Mouse (Mus musculus): ENCODE results near the gene Ptgds. TPM values are rescaled to one million over a fixed set of nuclear protein-coding genes. Genes with fewer than 3 reads are reported as not detected.

Ptgds gene
- polyA plus RNA-seq (2012; rRNA removed) (0.87 and 2.4 TPM in 2 replicates), polyA plus RNA-seq (2014; fragmentation: Nextera tagmentation; extraction: Ambion mirVana) (4.0 and 4.1 TPM in 2 replicates)

- ATAC-seq (ENCODE audit: low FRiP score, low read depth) (no peak), DNase-seq (ENCODE audit: low spot score) (no peak)
- Histone ChIP-seq H3K36me3 (ENCODE audit: control insufficient read depth, insufficient read depth, low read length) (no peaks in the 10 kb centered on the region), H3K4me2 (replicated peaks; ENCODE audit: low read depth, low read length, severe bottlenecking) (no peak within 1 kb of the TSS), H3K27ac (replicated peaks; ENCODE audit: low read depth, low read length) (no peak within 1 kb of the TSS), H3K9ac (ENCODE audit: low read depth, low read length, severe bottlenecking) (no peak within 1 kb of the TSS), H3K27me3 (ENCODE audit: control insufficient read depth, insufficient read depth, low read length) (no peaks in the 10 kb centered on the region), H3K9me3 (ENCODE audit: control insufficient read depth, low read length) (no peaks in the 10 kb centered on the region), H3K4me3 (replicated peaks; ENCODE audit: low read length) (no peak within 1 kb of the TSS), H3K4me1 (ENCODE audit: control insufficient read depth, insufficient read depth, low read length) (peaks cover 9% of the 10 kb centered on the region; the same call in 1 of the 2 replicates)
- 48% methylated on average over 6 of the region's 6 CpGs for WGBS
- no peak for TF ChIP-seq POLR2A (IDR thresholded peaks at IDR 0.05; ENCODE audit: borderline replicate concordance, extremely low read depth, insufficient read depth, insufficient read length)
These were observed at the start of gene Ptgds for GRCm38 (mm10) chr2:25469969-25470368. Ptgds (minus strand) TSS chr2:25470046.

GRCm38 (mm10) chr2:25509912-25510311, 40.1 kb upstream of the Ptgds start:
- no peak overlapping the region for H3K9ac ChIP-seq (ENCODE audit: low read depth, low read length, severe bottlenecking)
- WGBS: 58% methylated on average over 3 of the region's 3 CpGs
- ATAC-seq (ENCODE audit: low FRiP score, low read depth) (no peak), DNase-seq (ENCODE audit: low spot score) (no peak)
- no peaks in the 10 kb centered on the region for H3K27me3 ChIP-seq (ENCODE audit: control insufficient read depth, insufficient read depth, low read length)
- no peaks in the 10 kb centered on the region for H3K4me1 ChIP-seq (ENCODE audit: control insufficient read depth, insufficient read depth, low read length)
- H3K36me3 ChIP-seq (ENCODE audit: control insufficient read depth, insufficient read depth, low read length): peaks cover 15% of the 10 kb centered on the region
- no peaks in the 10 kb centered on the region for H3K9me3 ChIP-seq (ENCODE audit: control insufficient read depth, low read length)
- H3K4me3 ChIP-seq (replicated peaks; ENCODE audit: low read length): no peak overlapping the region
- no peak overlapping the region for H3K27ac ChIP-seq (replicated peaks; ENCODE audit: low read depth, low read length)
- no peak for TF ChIP-seq POLR2A (IDR thresholded peaks at IDR 0.05; ENCODE audit: borderline replicate concordance, extremely low read depth, insufficient read depth, insufficient read length)
- no peak overlapping the region for H3K4me2 ChIP-seq (replicated peaks; ENCODE audit: low read depth, low read length, severe bottlenecking)

- Histone ChIP-seq H3K4me2 (replicated peaks; ENCODE audit: low read depth, low read length, severe bottlenecking) (no peak overlapping the region), H3K27ac (replicated peaks; ENCODE audit: low read depth, low read length) (no peak overlapping the region), H3K4me1 (ENCODE audit: control insufficient read depth, insufficient read depth, low read length) (peaks cover under 1% of the 10 kb centered on the region; the same call in 1 of the 2 replicates), H3K9ac (ENCODE audit: low read depth, low read length, severe bottlenecking) (no peak overlapping the region), H3K4me3 (replicated peaks; ENCODE audit: low read length) (no peak overlapping the region), H3K27me3 (ENCODE audit: control insufficient read depth, insufficient read depth, low read length) (no peaks in the 10 kb centered on the region), H3K36me3 (ENCODE audit: control insufficient read depth, insufficient read depth, low read length) (peaks cover 39% of the 10 kb centered on the region), H3K9me3 (ENCODE audit: control insufficient read depth, low read length) (no peaks in the 10 kb centered on the region)
- 26% methylated on average over 5 of the region's 5 CpGs for WGBS
- ATAC-seq (ENCODE audit: low FRiP score, low read depth): no peak
- DNase-seq (ENCODE audit: low spot score): no peak
- TF ChIP-seq POLR2A (IDR thresholded peaks at IDR 0.05; ENCODE audit: borderline replicate concordance, extremely low read depth, insufficient read depth, insufficient read length): no peak
These were observed 37.1 kb upstream of the Ptgds start for GRCm38 (mm10) chr2:25506964-25507363.

- peaks cover 39% of the 10 kb centered on the region for H3K36me3 ChIP-seq (ENCODE audit: control insufficient read depth, insufficient read depth, low read length)
- H3K9ac ChIP-seq (ENCODE audit: low read depth, low read length, severe bottlenecking): no peak overlapping the region
- WGBS: 100% methylated on average over 4 of the region's 4 CpGs
- H3K4me3 ChIP-seq (replicated peaks; ENCODE audit: low read length): no peak overlapping the region
- H3K4me1 ChIP-seq (ENCODE audit: control insufficient read depth, insufficient read depth, low read length): peaks cover 8% of the 10 kb centered on the region
- H3K27ac ChIP-seq (replicated peaks; ENCODE audit: low read depth, low read length): no peak overlapping the region
- DNase-seq (ENCODE audit: low spot score) (no peak), ATAC-seq (ENCODE audit: low FRiP score, low read depth) (no peak)
- TF ChIP-seq POLR2A (IDR thresholded peaks at IDR 0.05; ENCODE audit: borderline replicate concordance, extremely low read depth, insufficient read depth, insufficient read length): no peak
- H3K9me3 ChIP-seq (ENCODE audit: control insufficient read depth, low read length): no peaks in the 10 kb centered on the region
- no peaks in the 10 kb centered on the region for H3K27me3 ChIP-seq (ENCODE audit: control insufficient read depth, insufficient read depth, low read length)
- no peak overlapping the region for H3K4me2 ChIP-seq (replicated peaks; ENCODE audit: low read depth, low read length, severe bottlenecking)
These were observed 36.0 kb upstream of the Ptgds start for GRCm38 (mm10) chr2:25505860-25506259.

- H3K9ac ChIP-seq (ENCODE audit: low read depth, low read length, severe bottlenecking): no peak overlapping the region
- H3K4me1 ChIP-seq (ENCODE audit: control insufficient read depth, insufficient read depth, low read length): peaks cover 8% of the 10 kb centered on the region
- no peaks in the 10 kb centered on the region for H3K27me3 ChIP-seq (ENCODE audit: control insufficient read depth, insufficient read depth, low read length)
- peaks cover 39% of the 10 kb centered on the region for H3K36me3 ChIP-seq (ENCODE audit: control insufficient read depth, insufficient read depth, low read length)
- H3K4me2 ChIP-seq (replicated peaks; ENCODE audit: low read depth, low read length, severe bottlenecking): no peak overlapping the region
- WGBS: 82% methylated on average over 1 of the region's 1 CpGs
- no peak for TF ChIP-seq POLR2A (IDR thresholded peaks at IDR 0.05; ENCODE audit: borderline replicate concordance, extremely low read depth, insufficient read depth, insufficient read length)
- no peak overlapping the region for H3K4me3 ChIP-seq (replicated peaks; ENCODE audit: low read length)
- H3K27ac ChIP-seq (replicated peaks; ENCODE audit: low read depth, low read length): no peak overlapping the region
- ATAC-seq (ENCODE audit: low FRiP score, low read depth) (no peak), DNase-seq (ENCODE audit: low spot score) (no peak)
- no peaks in the 10 kb centered on the region for H3K9me3 ChIP-seq (ENCODE audit: control insufficient read depth, low read length)
These were observed 35.2 kb upstream of the Ptgds start for GRCm38 (mm10) chr2:25505000-25505399.

GRCm38 (mm10) chr2:25504538-25504937, 34.7 kb upstream of the Ptgds start:
- no peak for DNase-seq (ENCODE audit: low spot score)
- WGBS: 93% methylated on average over 19 of the region's 19 CpGs
- no peak for TF ChIP-seq POLR2A (IDR thresholded peaks at IDR 0.05; ENCODE audit: borderline replicate concordance, extremely low read depth, insufficient read depth, insufficient read length)

More at GRCm38 (mm10) chr2:25504538-25504937, 34.7 kb upstream of the Ptgds start:
- Histone ChIP-seq H3K9ac (ENCODE audit: low read depth, low read length, severe bottlenecking) (no peak overlapping the region), H3K27ac (replicated peaks; ENCODE audit: low read depth, low read length) (no peak overlapping the region), H3K4me1 (ENCODE audit: control insufficient read depth, insufficient read depth, low read length) (peaks cover 8% of the 10 kb centered on the region), H3K4me3 (replicated peaks; ENCODE audit: low read length) (no peak overlapping the region), H3K9me3 (ENCODE audit: control insufficient read depth, low read length) (no peaks in the 10 kb centered on the region), H3K36me3 (ENCODE audit: control insufficient read depth, insufficient read depth, low read length) (peaks cover 39% of the 10 kb centered on the region), H3K4me2 (replicated peaks; ENCODE audit: low read depth, low read length, severe bottlenecking) (no peak overlapping the region), H3K27me3 (ENCODE audit: control insufficient read depth, insufficient read depth, low read length) (no peaks in the 10 kb centered on the region)
- no peak for ATAC-seq (ENCODE audit: low FRiP score, low read depth)
